Mouse (Mus musculus): ENCODE measurements around the gene Noxred1. TPM values are rescaled to one million over a fixed set of nuclear protein-coding genes. Genes with fewer than 3 reads are reported as not detected.
"Not testable (repeated sequence)": the region's sequence is repeated elsewhere in the genome, so short reads cannot be mapped to it uniquely, and the experiment has no call there.

Gene Noxred1
- polyA plus RNA-seq (2016; fragmentation: Nextera tagmentation; extraction: Ambion mirVana), result 0.50 and 1.4 TPM in 2 replicates

DNA sequence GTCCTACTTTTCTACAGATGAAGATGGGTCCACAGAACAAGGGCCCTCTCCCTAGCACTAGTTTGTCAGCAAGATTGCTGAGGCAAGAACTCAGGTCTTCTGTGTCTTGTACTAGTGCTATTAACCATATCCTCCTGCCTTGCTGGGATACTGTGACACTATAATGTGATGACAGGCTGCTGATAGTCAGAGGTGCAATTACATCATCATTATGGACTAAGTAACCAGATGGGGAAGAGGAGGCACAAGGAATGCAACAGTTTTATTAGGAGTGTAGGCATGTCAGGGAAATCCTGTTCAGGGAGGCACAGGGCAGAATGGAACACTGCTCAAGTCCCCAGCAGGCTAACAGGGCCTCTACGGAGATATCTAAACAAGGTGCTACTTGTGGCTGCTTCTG, at the start of gene Noxred1:
TSS of gene Noxred1 (minus strand) at position 101 of the 400 bp plus-strand sequence.
- H3K36me3 ChIP-seq, result peaks cover 62% of the 10 kb centered on the region
- H3K4me1 ChIP-seq (replicated peaks), result no peaks in the 10 kb centered on the region
- no peaks in the 10 kb centered on the region for H3K27me3 ChIP-seq (ENCODE audit: insufficient read depth, poor library complexity, severe bottlenecking)
- H3K4me3 ChIP-seq, result no peak within 1 kb of the TSS
- 97% methylated on average over 1 of the region's 1 CpGs for WGBS
- no peaks in the 10 kb centered on the region for H3K9me3 ChIP-seq
- no peak within 1 kb of the TSS for H3K27ac ChIP-seq
- no peak for DNase-seq (ENCODE audit: low spot score)

DNA sequence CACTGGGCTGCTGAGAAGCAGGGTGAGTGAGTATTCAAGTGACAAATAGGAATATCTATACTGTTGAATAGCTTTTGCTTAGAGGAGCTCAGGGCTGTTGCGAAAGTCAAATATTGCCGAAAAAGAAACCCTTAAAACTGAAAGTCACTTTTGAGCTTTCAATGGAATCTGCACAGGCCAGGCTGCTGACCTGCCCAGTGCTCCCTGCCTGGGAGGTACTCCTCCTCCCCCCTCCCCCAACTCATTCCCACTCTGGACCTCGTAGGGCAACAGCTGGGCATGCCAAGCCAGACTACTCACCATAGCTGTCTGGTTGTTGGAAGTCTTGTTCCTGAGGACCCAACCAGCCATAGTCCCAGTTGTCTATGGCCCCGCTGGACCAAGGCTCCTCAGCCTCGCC, 46.2 kb upstream of the Noxred1 start:
- H3K4me3 ChIP-seq, result no peak overlapping the region
- WGBS, result 90% methylated on average over 5 of the region's 5 CpGs
- DNase-seq (ENCODE audit: low spot score), result no peak

DNA sequence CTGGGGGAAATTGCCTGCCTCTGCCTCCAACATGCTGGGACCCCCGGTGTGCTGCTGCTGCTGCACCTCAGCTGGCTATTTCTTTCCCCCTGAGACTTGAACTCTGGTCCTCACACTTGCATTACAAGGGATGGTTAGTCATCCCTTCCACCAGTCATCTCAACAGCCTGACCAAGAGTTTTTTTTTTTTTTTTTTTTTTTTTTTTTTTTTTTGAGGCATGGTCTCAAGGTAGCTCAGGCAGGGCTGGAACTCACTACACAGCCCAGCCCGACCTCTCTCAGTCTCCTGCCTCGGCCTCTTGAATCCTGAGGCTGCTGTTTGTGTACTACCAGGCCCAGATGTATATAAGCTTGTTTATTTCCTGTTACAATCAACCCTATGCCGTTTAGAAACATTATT, 45.7 kb upstream of the Noxred1 start:
- H3K36me3 ChIP-seq, result no peaks in the 10 kb centered on the region; the same call in 1 of the 2 replicates
- no peak overlapping the region for H3K4me3 ChIP-seq
- H3K27me3 ChIP-seq (ENCODE audit: insufficient read depth, poor library complexity, severe bottlenecking), result no peaks in the 10 kb centered on the region
- H3K4me1 ChIP-seq (replicated peaks), result peaks cover 8% of the 10 kb centered on the region; the same call in 1 of the 2 replicates
- DNase-seq (ENCODE audit: low spot score), result no peak
- H3K27ac ChIP-seq, result no peak overlapping the region
- WGBS, result 76% methylated on average over 4 of the region's 4 CpGs
- no peaks in the 10 kb centered on the region for H3K9me3 ChIP-seq

More for the DNA sequence above, 46.2 kb upstream of the Noxred1 start:
- peaks cover 4% of the 10 kb centered on the region; the same call in 1 of the 2 replicates for H3K4me1 ChIP-seq (replicated peaks)
- H3K9me3 ChIP-seq, result no peaks in the 10 kb centered on the region
- no peaks in the 10 kb centered on the region; the same call in 1 of the 2 replicates for H3K36me3 ChIP-seq
- H3K27ac ChIP-seq, result no peak overlapping the region
- H3K27me3 ChIP-seq (ENCODE audit: insufficient read depth, poor library complexity, severe bottlenecking), result no peaks in the 10 kb centered on the region

- no peak for DNase-seq (ENCODE audit: low spot score)
- Histone ChIP-seq H3K4me1 (replicated peaks) (peaks cover 13% of the 10 kb centered on the region), H3K4me3 (no peak overlapping the region), H3K27ac (no peak overlapping the region), H3K27me3 (ENCODE audit: insufficient read depth, poor library complexity, severe bottlenecking) (no peaks in the 10 kb centered on the region), H3K9me3 (no peaks in the 10 kb centered on the region), H3K36me3 (no peaks in the 10 kb centered on the region; the same call in 1 of the 2 replicates)
- 63% methylated on average over 7 of the region's 7 CpGs for WGBS
These were observed 45.2 kb upstream of the Noxred1 start for GRCm38 (mm10) chr12:87283706-87284105.

- Histone ChIP-seq H3K4me1 (replicated peaks) (peaks cover 20% of the 10 kb centered on the region), H3K9me3 (no peaks in the 10 kb centered on the region), H3K4me3 (no peak overlapping the region), H3K36me3 (no peaks in the 10 kb centered on the region; the same call in 1 of the 2 replicates), H3K27me3 (ENCODE audit: insufficient read depth, poor library complexity, severe bottlenecking) (no peaks in the 10 kb centered on the region), H3K27ac (no peak overlapping the region)
- 91% methylated on average over 4 of the region's 4 CpGs for WGBS
- no peak for DNase-seq (ENCODE audit: low spot score)
These were observed 44.2 kb upstream of the Noxred1 start for GRCm38 (mm10) chr12:87282743-87283142.

- Histone ChIP-seq H3K27me3 (ENCODE audit: insufficient read depth, poor library complexity, severe bottlenecking) (no peaks in the 10 kb centered on the region), H3K27ac (no peak overlapping the region), H3K4me3 (no peak overlapping the region), H3K4me1 (replicated peaks) (peaks cover 20% of the 10 kb centered on the region), H3K9me3 (no peaks in the 10 kb centered on the region), H3K36me3 (peaks cover 6% of the 10 kb centered on the region)
- WGBS, result 78% methylated on average over 1 of the region's 1 CpGs
- no peak for DNase-seq (ENCODE audit: low spot score)
These were observed 43.2 kb upstream of the Noxred1 start for GRCm38 (mm10) chr12:87281766-87282165.

GRCm38 (mm10) chr12:87279879-87280278, 41.3 kb upstream of the Noxred1 start:
- WGBS, result 41% methylated on average over 14 of the region's 14 CpGs
- Histone ChIP-seq H3K27ac (peak overlapping the region; percentile 16), H3K4me3 (no peak overlapping the region), H3K36me3 (peaks cover 25% of the 10 kb centered on the region), H3K9me3 (no peaks in the 10 kb centered on the region), H3K27me3 (ENCODE audit: insufficient read depth, poor library complexity, severe bottlenecking) (no peaks in the 10 kb centered on the region), H3K4me1 (replicated peaks) (peaks cover 20% of the 10 kb centered on the region)
- no peak for DNase-seq (ENCODE audit: low spot score)

- peaks cover 20% of the 10 kb centered on the region for H3K4me1 ChIP-seq (replicated peaks)
- H3K27me3 ChIP-seq (ENCODE audit: insufficient read depth, poor library complexity, severe bottlenecking), result no peaks in the 10 kb centered on the region
- no peaks in the 10 kb centered on the region for H3K9me3 ChIP-seq
- 50% methylated on average over 3 of the region's 3 CpGs for whole genome bisulfite sequencing
- peaks cover 30% of the 10 kb centered on the region for H3K36me3 ChIP-seq
- no peak overlapping the region for H3K27ac ChIP-seq
- DNase-seq (ENCODE audit: low spot score), result no peak
- H3K4me3 ChIP-seq, result no peak overlapping the region
These were observed 40.8 kb upstream of the Noxred1 start for GRCm38 (mm10) chr12:87279350-87279749.

GRCm38 (mm10) chr12:87278118-87278730, 39.7 kb upstream of the Noxred1 start:
- H3K4me1 ChIP-seq (replicated peaks), result peaks cover 20% of the 10 kb centered on the region
- 28% methylated on average over 6 of the region's 6 CpGs for WGBS
- DNase-seq (ENCODE audit: low spot score), result peak; percentile 42
- H3K9me3 ChIP-seq, result no peaks in the 10 kb centered on the region
- H3K27ac ChIP-seq, result no peak overlapping the region
- H3K4me3 ChIP-seq, result no peak overlapping the region
- H3K27me3 ChIP-seq (ENCODE audit: insufficient read depth, poor library complexity, severe bottlenecking), result no peaks in the 10 kb centered on the region
- H3K36me3 ChIP-seq, result peaks cover 41% of the 10 kb centered on the region

DNA sequence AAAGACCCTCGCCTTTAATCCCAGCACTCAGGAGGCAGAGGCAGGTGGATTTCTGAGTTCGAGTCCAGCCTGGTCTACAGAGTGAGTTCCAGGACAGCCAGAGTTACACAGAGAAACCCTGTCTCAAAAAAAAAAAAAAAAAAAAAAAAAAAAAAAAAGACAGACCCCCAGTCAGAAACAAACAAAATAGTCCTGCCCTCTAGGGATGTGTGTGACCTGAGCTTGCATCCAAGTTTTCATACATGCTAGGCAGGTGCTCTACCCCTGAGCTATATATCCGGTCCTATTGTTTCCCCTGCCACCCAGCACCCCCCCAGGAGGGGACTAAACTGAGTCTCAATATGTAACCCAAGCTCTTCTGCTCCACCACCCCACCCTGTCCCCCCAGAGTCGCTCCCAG, 38.7 kb upstream of the Noxred1 start:
- not testable (repeated sequence) for H3K27ac ChIP-seq; H3K4me3 ChIP-seq; DNase-seq (ENCODE audit: low spot score); H3K27me3 ChIP-seq (ENCODE audit: insufficient read depth, poor library complexity, severe bottlenecking); H3K9me3 ChIP-seq
- peaks cover 51% of the 10 kb centered on the region for H3K36me3 ChIP-seq
- peaks cover 20% of the 10 kb centered on the region for H3K4me1 ChIP-seq (replicated peaks)
- whole genome bisulfite sequencing, result 90% methylated on average over 4 of the region's 4 CpGs

DNA sequence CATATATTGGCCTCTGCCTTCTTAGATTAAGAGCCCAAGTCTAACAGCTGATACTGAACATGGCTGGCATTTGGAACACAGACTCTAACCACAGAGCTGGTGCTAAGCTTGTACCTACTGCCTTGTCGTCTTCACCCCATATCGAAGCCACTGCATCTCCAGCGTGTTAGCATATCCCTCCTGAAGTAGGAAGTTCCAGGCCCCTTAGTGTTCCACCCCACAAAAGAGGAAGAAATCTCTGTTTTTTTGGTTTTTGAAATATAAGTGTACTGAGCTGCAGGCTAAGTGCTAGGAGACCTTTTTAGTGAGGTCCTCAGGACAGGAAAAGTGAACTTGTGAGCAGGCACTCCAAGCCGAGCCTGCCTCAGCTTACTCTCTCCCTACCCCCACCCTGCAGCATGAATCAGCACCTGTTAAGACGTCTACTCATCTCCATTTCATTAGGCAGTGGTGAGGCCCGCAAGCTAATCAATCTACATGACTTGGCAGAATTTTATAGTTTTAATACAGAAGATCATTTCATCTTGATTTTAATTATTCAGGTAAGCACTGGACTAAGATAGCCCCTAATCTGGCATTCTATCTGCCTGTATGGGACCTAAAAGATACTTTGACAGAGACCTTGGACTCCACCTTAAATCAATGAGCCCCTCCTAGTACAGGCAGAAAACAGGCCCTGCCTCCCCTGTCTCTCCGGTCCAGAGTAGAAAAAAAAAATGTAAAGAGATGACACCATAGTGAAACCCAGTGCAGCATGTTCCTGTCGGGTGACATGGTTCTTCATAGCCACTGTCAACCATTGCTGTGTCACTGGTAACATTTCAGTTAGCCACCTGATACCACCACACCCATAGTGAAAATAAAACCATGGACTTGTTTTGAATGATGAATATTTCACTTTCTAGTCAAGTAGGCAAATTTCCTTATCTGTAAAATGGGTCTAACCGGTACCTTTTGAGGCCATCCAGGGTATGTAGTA, 36.6 kb upstream of the Noxred1 start:
- Histone ChIP-seq H3K27me3 (ENCODE audit: insufficient read depth, poor library complexity, severe bottlenecking) (no peaks in the 10 kb centered on the region), H3K27ac (no peak overlapping the region), H3K4me3 (no peak overlapping the region), H3K36me3 (peaks cover 72% of the 10 kb centered on the region), H3K9me3 (no peaks in the 10 kb centered on the region), H3K4me1 (replicated peaks) (peaks cover 20% of the 10 kb centered on the region)
- 90% methylated on average over 9 of the region's 9 CpGs for WGBS
- no peak for DNase-seq (ENCODE audit: low spot score)

DNA sequence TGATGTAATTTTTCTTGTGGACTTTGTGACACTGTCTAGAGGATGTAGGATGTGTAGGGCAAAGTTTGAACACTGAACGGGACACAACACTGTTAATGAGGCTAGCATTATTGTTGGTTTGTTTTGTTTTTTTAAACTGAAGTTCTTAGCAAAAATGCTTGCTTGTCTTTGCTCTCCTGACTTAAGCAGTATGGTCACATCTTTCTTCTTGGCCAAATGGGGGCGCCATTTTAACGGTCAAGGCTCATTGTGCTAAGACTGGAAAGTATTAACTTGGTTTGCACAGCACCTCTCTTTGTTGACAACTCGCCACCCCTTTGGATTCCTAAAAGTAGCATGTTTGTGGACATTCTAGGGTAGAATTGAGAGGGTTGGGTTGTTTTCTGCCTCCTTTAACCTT, 29.1 kb upstream of the Noxred1 start:
- DNase-seq (ENCODE audit: low spot score), result peak; percentile 40
- peaks cover 29% of the 10 kb centered on the region for H3K4me1 ChIP-seq (replicated peaks)
- H3K9me3 ChIP-seq, result no peaks in the 10 kb centered on the region
- H3K27me3 ChIP-seq (ENCODE audit: insufficient read depth, poor library complexity, severe bottlenecking), result no peaks in the 10 kb centered on the region
- WGBS, result 33% methylated on average over 4 of the region's 4 CpGs
- H3K4me3 ChIP-seq, result peak overlapping the region; percentile 81
- peak overlapping the region; percentile 97 for H3K27ac ChIP-seq
- peaks cover 63% of the 10 kb centered on the region for H3K36me3 ChIP-seq
